Mouse (Mus musculus) thymus, adult 2 months (tissue): Measurements from ENCODE around the gene Rnaseh2c. TPM values are rescaled to one million over a fixed set of nuclear protein-coding genes. Genes with fewer than 3 reads are reported as not detected.

Experiments used
- DNase-seq: peaks from one replicate; pipeline ENCODE4 v3.0.0; 2021
- H3K27ac ChIP-seq: fragments of 200-500 bp; 2 replicates; pipeline ENCODE4 v1.5.1; 2012; ENCODE audit warnings: low read length, control low read depth; ENCODE audit not compliant: control insufficient read depth, insufficient read depth
- H3K27me3 ChIP-seq: fragments of 200-500 bp; 2 replicates; pipeline ENCODE4 v1.6.1; 2012; ENCODE audit warnings: mild to moderate bottlenecking, low read length, moderate library complexity, mixed read lengths; ENCODE audit not compliant: control insufficient read depth, insufficient read depth
- H3K36me3 ChIP-seq: fragments of 200-500 bp; 2 replicates; pipeline ENCODE4 v1.6.1; 2012; ENCODE audit warnings: mild to moderate bottlenecking, low read length, moderate library complexity; ENCODE audit not compliant: control insufficient read depth, insufficient read depth
- H3K4me1 ChIP-seq: fragments of 200-500 bp; replicated peaks from 2 replicates; pipeline ENCODE4 v1.6.1; 2012; ENCODE audit warnings: low read length; ENCODE audit not compliant: control insufficient read depth, insufficient read depth
- H3K4me3 ChIP-seq: fragments of 200-500 bp; 2 replicates; pipeline ENCODE4 v1.5.1; 2012; ENCODE audit warnings: mild to moderate bottlenecking, low read length, control low read depth, moderate library complexity; ENCODE audit not compliant: control insufficient read depth, insufficient read depth
- CTCF ChIP-seq: fragments of 200-500 bp; IDR thresholded peaks from 2 replicates; pipeline ENCODE4 v1.5.1; 2012; ENCODE audit warnings: mild to moderate bottlenecking, control low read depth, low read length, moderate library complexity, borderline replicate concordance; ENCODE audit not compliant: control insufficient read depth, poor library complexity, insufficient read depth; ENCODE audit errors: extremely low read depth
- POLR2A ChIP-seq: fragments of 200-500 bp; IDR thresholded peaks from 2 replicates; pipeline ENCODE4 v1.6.1; 2012; ENCODE audit warnings: mild to moderate bottlenecking, low read length, control low read depth, moderate library complexity; ENCODE audit not compliant: control insufficient read depth, poor library complexity, insufficient read depth; ENCODE audit errors: extremely low read depth
- WGBS: fragments of 180-500 bp; shearing (Covaris S2); methylation state at CpG from one replicate; pipeline ENCODE4 v1.1.7; 2018; 5-methylcytosine and 5-hydroxymethylcytosine counted together
- polyA plus RNA-seq: library from polyadenylated mRNA; depleted of rRNA; stranded (reverse); fragments of >200 nt; gene quantifications from 2 replicates; pipeline ENCODE4 v1.2.3, GENCODE M21; 2012

Rnaseh2c gene
- polyA plus RNA-seq, 1 experiment: 87.0 TPM

- no peak for TF ChIP-seq CTCF
- TF ChIP-seq POLR2A: no peak
- H3K36me3 ChIP-seq: no peaks in the 10 kb centered on the region; the same call in 1 of the 2 replicates
- no peak overlapping the region for H3K4me3 ChIP-seq
- H3K27ac ChIP-seq: no peak overlapping the region
- no peak for DNase-seq
- peaks cover 41% of the 10 kb centered on the region for H3K4me1 ChIP-seq
- no peaks in the 10 kb centered on the region for H3K27me3 ChIP-seq
- 53% methylated on average over 19 of the region's 19 CpGs for WGBS
Observed at GRCm38 (mm10) chr19:5572331-5573125, 29.1 kb upstream of the Rnaseh2c start.

- Histone ChIP-seq H3K27me3 (no peaks in the 10 kb centered on the region), H3K36me3 (no peaks in the 10 kb centered on the region), H3K4me3 (no peak overlapping the region), H3K4me1 (peaks cover 26% of the 10 kb centered on the region), H3K27ac (no peak overlapping the region)
- no peak for DNase-seq
- no peak for TF ChIP-seq CTCF
- TF ChIP-seq POLR2A: no peak
- WGBS: 100% methylated on average over 1 of the region's 1 CpGs
Observed at GRCm38 (mm10) chr19:5575336-5575735, 26.3 kb upstream of the Rnaseh2c start.

- Histone ChIP-seq H3K27me3 (no peaks in the 10 kb centered on the region), H3K4me1 (no peaks in the 10 kb centered on the region), H3K4me3 (no peak overlapping the region), H3K27ac (no peak overlapping the region), H3K36me3 (no peaks in the 10 kb centered on the region)
- TF ChIP-seq POLR2A (no peak), CTCF (no peak)
- no peak for DNase-seq
- WGBS: 91% methylated on average over 4 of the region's 4 CpGs
Observed at GRCm38 (mm10) chr19:5579971-5580370, 21.7 kb upstream of the Rnaseh2c start.

GRCm38 (mm10) chr19:5580776-5581175 lies 20.9 kb upstream of the Rnaseh2c start:
- no peaks in the 10 kb centered on the region for H3K4me1 ChIP-seq
- no peak for DNase-seq
- H3K27ac ChIP-seq: no peak overlapping the region
- H3K27me3 ChIP-seq: no peaks in the 10 kb centered on the region
- WGBS: 93% methylated on average over 6 of the region's 6 CpGs
- H3K36me3 ChIP-seq: no peaks in the 10 kb centered on the region
- H3K4me3 ChIP-seq: no peak overlapping the region
- TF ChIP-seq CTCF (no peak), POLR2A (no peak)

GRCm38 (mm10) chr19:5581995-5582394 lies 19.7 kb upstream of the Rnaseh2c start:
- H3K4me3 ChIP-seq: no peak overlapping the region
- no peak for TF ChIP-seq POLR2A
- no peak for TF ChIP-seq CTCF
- no peak for DNase-seq
- no peaks in the 10 kb centered on the region for H3K36me3 ChIP-seq
- H3K4me1 ChIP-seq: no peaks in the 10 kb centered on the region
- 87% methylated on average over 2 of the region's 2 CpGs for WGBS
- H3K27me3 ChIP-seq: no peaks in the 10 kb centered on the region
- H3K27ac ChIP-seq: no peak overlapping the region

GRCm38 (mm10) chr19:5589159-5589558 lies 12.5 kb upstream of the Rnaseh2c start:
- no peak overlapping the region for H3K4me3 ChIP-seq
- TF ChIP-seq POLR2A (no peak), CTCF (no peak)
- no peaks in the 10 kb centered on the region for H3K4me1 ChIP-seq
- no peaks in the 10 kb centered on the region for H3K27me3 ChIP-seq
- no peak for DNase-seq
- H3K36me3 ChIP-seq: no peaks in the 10 kb centered on the region
- H3K27ac ChIP-seq: no peak overlapping the region
- 81% methylated on average over 9 of the region's 9 CpGs for WGBS
